Mouse (Mus musculus) gastrocnemius, adult 18-20 months (tissue): Measurements from ENCODE around the gene Mrps36. TPM values are rescaled to one million over a fixed set of nuclear protein-coding genes. Genes with fewer than 3 reads are reported as not detected.
"Not testable (repeated sequence)": the region's sequence is repeated elsewhere in the genome, so short reads cannot be mapped to it uniquely, and the experiment has no call there.

Source experiments
- DNase-seq: peaks from one replicate; pipeline ENCODE4 v3.0.0; 2021; ENCODE audit warnings: low spot score
- total RNA-seq, 2 experiments: library from RNA; stranded (reverse); gene quantifications; 2 replicates each; pipeline ENCODE4 v1.2.3; 2021

Gene Mrps36
- total RNA-seq, 2 experiments from 2014 or later, result 133 to 143 TPM

DNA sequence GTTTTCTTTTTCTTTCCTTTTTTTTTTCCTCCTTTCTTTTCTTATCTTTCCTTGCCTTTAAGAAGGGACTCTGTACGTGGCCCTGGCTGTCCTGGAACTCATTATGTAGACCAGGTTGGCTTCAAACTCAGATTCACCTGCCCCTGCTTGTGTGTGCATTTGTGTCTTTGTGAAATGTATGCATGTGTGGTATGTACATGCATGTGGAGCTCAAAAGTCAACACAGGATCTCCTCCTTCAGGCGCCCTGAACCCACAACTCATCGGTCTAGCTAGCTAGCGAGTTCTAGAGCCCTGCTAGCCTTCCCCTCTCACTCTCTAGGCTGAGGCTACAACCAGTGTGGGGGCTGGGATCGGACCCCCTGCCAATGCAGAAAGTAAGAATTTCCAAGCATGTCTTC is 1.6 kb downstream of the Mrps36 start:
- DNase-seq, result no peak

DNA sequence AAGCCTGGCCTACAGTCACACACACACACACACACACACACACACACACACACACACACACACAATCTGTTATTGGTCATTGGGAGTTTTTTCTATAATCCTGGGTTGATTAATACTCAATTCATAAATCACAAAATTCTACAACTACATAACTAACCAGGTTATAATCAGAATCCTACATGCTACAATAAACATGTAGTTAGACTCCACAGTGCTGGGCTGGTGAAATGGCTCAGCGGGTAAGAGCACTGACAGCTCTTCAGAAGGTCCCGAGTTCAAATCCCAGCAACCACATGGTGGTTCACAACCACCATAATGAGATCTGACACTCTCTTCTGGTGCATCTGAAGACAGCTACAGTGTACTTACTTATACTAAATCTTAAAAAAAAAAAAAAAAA is 11.7 kb downstream of the Mrps36 start:
- no peak for DNase-seq

DNA sequence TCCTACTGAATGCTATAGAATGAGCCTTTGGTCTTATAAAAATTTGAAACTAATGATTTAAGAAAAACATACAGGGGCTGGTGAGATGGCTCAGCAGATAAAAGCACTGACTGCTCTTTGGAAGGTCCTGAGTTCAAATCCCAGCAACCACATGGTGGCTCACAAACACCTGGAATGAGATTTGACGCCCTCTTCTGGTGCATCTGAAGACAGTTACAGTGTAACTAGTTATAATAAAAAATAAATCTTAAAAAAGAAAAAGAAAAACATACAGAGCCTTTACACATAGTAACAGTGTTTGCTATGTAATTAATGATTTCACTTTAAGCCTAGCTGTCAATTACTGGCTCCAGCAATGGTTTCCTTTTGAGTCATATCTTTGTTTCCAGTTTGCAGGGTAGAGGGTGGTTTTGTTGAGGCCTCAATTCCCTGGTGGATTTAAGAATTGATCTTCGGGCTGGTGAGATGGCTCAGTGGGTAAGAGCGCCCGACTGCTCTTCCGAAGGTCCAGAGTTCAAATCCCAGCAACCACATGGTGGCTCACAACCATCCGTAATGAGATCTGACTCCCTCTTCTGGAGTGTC is 12.9 kb downstream of the Mrps36 start:
- DNase-seq, result not testable (repeated sequence)

DNA sequence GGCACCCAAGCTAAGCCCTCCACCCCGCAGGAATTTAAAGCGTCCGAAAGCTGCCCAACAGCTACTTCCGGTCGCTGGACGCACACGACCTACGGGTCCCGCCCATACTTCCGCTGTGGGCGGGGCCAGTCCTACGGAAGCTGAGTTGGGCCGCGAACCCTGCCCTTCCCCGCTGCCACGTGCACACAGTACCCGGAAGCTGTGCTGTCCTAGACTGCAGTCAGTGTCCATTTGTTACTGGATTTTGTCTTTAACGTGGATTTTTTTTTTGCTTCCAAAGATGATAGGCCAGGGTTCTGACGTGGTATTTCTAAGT is 13.6 kb downstream of the Mrps36 start, which contains the start of gene Cdk7:
Gene Cdk7, minus strand, starts transcription at position 79 of the 316 bp plus-strand sequence.
- peak; percentile 92 for DNase-seq

DNA sequence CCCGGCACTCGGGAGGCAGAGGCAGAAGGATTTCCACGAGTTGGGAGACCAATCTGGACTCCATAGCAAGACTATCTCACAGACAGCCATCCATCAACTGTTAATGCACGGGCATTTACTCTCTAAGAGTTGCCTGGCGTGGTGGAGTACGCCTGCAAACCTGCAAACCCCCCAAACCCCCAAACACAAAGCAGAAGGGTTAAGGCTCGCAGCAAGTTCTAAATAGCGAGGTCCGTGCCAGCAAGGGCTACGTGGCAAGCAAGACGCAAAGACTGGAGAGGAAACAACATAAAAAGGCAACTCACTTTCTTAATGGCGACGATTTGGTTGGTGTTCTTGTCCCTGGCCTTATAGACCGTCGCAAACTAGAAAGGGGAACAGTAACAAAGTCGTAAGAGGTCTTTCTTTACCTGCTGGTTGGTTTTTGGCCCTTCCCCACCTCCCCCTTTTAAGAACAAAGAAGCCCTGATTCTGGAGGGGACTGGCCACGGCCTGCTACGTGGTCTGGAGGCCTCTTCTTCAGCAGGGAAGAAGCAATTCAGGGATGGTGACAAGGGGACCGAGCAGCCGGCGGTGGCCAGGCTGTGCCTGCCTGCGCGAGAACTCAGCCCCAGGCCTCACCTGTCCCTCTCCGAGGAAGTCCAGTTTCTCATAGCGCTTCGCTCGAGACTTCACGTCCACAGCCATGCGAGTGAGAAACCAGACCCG is 14.2 kb downstream of the Mrps36 start:
- peak; percentile 14 for DNase-seq

DNA sequence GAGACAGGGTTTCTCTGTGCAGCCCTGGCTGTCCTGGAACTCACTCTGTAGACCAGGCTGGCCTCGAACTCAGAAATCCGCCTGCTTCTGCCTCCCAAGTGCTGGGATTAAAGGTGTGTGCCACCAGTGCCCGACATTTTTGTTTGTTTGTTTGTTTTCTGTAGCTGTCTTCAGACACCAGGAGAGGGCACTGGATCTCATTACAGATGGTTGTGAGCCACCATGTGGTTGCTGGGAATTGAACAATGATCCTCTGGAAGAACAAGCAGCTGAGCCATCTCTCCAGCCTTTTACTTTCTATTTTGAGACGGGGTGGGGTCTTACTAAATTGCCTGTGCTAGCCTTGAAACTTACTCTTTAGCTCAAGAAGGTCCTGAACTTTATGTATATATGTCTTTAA is 15.9 kb downstream of the Mrps36 start:
- DNase-seq, result not testable (repeated sequence)

DNA sequence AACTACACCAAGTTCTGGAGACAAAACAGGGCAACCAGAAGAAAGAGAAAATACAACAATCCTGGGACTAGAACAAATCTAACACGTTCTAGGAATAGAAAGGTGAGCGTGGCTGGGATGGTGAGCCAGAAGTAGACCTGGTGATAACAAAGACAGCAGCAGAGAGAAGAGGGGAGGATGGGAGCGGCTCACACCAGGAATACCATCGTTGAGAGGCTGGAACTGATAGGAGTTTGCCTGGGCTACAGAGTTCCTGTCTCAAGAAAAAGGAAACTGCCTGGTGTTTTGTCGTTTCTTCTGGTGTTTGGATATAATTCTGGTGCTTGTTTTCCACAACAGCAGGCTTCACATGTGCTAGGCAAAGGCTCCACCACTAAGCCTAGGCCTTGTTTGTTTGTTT is 16.4 kb downstream of the Mrps36 start:
- no peak for DNase-seq

DNA sequence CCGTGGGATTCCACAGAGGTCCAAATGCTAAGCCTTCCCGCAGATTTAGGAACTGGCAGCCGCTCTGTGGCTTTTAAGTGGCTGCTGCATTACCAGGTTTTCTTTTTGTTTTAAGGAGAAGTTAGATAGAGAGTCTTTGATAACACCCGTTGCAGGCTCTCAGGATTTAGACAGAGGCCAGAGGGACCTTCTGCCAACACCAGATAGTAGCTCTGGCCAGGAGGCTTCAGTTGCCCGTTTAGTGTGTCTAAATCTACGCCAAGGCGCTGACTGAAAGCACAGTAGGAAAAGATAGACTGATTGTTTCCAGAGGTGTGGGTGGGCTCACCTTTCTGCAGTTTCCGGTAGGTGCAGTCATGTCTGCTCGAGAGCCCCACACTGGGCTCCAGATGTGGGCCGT is 19.3 kb downstream of the Mrps36 start:
- no peak for DNase-seq

DNA sequence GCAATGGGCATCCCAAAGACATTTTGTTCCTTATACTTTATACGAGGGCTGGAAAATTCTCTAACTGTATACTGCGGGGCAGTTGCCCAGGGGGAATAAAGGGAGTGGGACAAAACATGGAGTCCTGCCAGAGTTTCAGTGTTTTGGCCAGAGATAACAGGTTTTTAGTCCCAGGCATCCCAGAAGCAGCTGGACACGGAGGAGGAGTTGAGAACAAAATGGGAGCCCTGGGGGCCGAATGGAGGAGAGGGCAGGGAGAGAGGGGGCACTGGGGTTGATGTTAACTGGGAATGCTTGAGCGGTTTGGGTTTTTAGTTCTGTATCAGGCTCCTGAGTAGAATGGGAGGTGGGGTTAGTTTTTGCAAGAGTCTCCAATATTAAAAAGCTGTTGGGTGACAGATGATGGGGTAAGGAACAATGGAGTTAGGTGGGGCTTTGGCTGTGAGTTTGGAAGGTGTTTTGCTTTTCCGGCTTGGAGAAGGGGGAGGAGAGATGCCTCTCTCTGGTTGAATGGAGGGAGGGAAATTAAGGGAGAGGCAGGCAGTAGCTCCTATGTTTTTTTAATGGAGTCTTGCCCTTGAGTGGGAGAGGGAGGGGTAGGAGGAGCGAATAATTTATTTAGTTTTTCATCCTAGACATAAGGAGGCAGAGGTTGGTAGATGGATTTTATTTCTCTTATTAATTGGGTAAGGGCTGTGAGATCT is 20.3 kb downstream of the Mrps36 start:
- peak; percentile 13 for DNase-seq

DNA sequence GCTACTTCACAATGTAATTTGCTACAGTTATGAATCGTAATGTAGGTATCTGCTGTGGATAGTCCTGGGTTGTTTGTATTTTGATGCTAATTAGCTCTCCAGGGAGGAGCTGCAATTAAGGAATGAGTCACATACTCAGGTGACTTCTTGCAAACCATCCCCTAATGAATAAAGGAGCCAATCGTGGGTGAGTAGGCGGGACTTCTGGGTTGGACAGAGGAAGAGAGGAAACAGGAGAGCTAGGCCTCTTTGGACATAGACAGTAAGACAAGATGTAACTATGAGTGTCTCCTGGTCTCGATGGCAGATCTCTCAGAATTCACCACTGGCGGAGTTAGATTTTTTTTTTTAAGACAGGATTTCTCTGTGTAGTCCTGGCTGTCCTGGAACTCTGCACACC is 22.8 kb downstream of the Mrps36 start:
- no peak for DNase-seq

DNA sequence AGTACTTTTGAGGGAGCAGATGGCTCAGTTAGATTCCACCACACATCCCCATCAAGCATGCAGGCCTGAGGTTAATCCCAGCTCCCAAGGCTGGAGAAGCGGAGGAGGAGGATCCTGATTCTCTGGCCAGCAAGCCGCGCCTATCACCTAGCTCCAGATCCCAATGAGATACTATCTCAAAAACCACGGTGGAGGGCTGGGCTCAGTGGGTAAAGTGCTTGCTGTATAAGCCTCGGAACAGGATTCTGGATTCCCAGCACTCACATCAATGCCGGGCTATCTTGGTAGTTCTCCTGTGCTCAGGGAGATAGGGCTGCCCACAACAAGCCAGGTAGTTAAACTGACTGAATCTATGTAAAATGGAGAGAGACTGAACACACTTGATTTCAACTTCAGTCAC is 29.0 kb downstream of the Mrps36 start:
- DNase-seq, result no peak

DNA sequence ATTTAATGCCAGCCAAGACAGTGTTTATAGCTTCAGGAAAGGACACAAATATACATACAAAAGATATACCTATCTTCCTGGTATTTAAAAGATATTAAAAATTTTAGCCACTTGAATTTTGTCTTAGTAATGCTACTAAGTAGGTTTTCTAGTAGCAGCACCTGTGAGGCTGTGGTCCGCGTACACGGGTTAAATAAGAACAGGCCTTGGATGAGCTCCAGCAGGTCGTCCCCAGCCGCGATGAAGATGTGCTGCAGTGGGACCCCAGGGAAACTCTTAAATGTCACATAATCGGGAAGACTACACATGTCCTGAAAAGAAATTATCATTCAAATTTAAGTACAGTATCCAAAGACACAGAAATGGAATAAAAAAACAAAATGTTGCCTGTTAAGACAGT is 38.3 kb downstream of the Mrps36 start:
- DNase-seq, result no peak

DNA sequence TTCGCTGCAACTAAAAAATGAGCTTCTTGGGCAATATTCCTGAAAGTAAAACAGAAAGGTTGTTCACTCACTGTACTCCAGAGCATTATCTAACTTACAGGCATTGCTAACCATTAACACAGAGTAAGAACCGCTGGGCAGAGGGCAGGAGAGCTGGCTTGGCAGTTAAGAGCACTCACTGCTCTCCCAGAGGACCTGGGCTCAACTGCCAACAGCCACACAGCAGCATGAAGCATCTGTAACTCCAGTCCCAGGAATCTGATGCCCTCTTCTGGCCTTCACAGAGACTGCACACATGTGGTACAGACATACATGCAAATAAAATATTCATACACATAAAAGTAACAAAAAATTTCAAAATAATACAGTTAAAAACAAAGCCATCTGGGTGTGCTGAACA is 41.0 kb downstream of the Mrps36 start:
- DNase-seq, result no peak

DNA sequence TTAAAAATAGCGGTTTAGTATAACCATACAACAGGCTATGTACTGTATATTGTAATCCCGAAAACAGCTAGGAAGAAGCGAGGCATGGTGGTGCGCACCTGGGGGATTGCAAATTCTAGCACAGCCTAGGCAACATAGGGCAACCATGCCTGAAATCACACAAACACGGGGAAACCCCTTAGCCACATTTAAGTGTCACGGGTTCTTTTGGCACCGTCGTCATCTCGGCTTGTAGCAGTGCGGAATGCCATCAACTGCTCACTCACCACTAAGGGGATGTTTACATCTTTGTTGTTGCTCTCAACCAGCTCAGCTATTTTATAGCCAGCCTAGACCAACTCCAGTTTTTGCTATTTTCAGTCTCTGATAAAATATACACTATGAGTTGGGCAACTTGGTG is 45.6 kb downstream of the Mrps36 start:
- no peak for DNase-seq

DNA sequence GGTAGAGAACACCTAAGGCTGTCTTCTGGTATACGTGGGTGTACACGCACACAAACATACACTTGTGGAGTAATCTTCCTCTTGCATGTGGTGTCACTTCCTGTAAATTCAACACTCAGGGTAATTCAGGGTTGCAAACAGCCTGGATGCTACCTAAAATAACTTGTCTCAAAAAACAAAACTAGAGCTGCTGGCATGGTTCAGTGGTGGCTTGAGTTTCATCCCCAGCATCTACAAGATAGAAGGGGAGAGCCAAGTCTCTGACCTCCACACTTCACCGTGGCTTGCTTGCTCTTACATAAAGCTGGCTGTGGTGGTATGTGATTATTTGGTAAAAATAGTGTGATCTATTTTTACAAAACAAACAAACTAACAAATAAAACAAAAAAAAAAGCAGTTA is 46.9 kb downstream of the Mrps36 start:
- peak; percentile 38 for DNase-seq

DNA sequence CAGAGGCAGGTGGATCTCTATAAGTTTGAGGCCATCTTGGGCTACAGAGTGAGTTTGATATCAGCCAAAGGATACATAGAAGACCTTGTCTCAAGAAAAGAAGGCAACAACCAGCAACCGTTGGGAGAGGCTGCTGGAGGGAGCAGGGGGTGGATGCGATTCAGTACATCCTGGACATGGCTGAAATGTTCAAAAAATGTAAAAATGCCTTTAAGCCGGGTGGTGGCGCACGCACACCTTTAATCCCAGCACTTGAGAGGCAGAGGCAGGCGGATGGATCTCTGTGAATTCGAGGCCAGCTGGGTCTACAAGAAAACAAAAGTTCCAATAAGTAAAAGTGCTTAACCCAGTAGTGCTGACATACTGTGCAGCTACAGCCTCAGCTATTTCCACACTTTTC is 56.9 kb downstream of the Mrps36 start:
- no peak for DNase-seq

Other genes starting within 250 kb of the Mrps36 start
- gene Ocln, start 191.9 kb downstream of the Mrps36 start, total RNA-seq, result under 1 TPM in 1 of 2 experiments, not detected in 1; 0.14 TPM
- under 1 TPM; 0.33 to 0.41 TPM for gene Marveld2, start 127.7 kb downstream of the Mrps36 start, total RNA-seq
- gene Ak6, start 93.7 kb downstream of the Mrps36 start, total RNA-seq, result 10 to 100 TPM; 72.1 to 74.4 TPM
- 10 to 100 TPM; 11.4 to 13.9 TPM for gene Rad17, start 93.6 kb downstream of the Mrps36 start, total RNA-seq
- 1 to 10 TPM; 7.1 to 7.2 TPM for gene Taf9, start 93.1 kb downstream of the Mrps36 start, total RNA-seq
- gene Ccdc125, start 74.9 kb downstream of the Mrps36 start, total RNA-seq, result under 1 TPM in 1 of 2 experiments, not detected in 1; 0.27 TPM
- gene Cdk7, start 13.7 kb downstream of the Mrps36 start, total RNA-seq, result 10 to 100 TPM; 12.1 to 13.9 TPM
- not detected for gene Cenph, start 31.2 kb upstream of the Mrps36 start, total RNA-seq
- gene Ccnb1, start 41.9 kb upstream of the Mrps36 start, total RNA-seq, result not detected
- 10 to 100 TPM in 1 of 2 experiments, 1 to 10 TPM in 1; 9.4 to 10.7 TPM for gene Slc30a5, start 88.8 kb upstream of the Mrps36 start, total RNA-seq